Mouse (Mus musculus): Measurements from ENCODE around the gene U2af2. TPM values are rescaled to one million over a fixed set of nuclear protein-coding genes. Genes with fewer than 3 reads are reported as not detected.

Gene U2af2
- polyA plus RNA-seq, 1 experiment from 2014 or later: 138 TPM

DNA sequence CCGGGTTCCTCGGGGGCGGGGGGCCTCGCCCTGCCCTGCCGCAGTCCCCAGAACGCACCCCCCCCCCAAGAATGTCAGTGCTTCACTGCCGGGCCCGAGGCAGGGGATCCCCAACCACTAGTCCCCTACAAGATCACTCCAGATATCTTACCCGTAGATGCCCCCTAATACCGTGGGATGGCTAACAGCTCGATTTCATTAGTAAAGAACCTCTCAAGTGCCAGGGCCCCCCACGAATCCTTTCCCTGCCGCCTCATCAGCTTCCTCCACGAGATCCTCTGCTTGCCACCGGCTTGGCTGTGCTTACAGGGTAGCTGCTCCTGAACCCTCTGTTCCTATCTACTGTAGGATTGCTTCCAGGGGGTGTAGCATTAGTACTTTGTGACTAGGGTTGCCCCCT is 41.3 kb upstream of the U2af2 start:
- H3K27ac ChIP-seq: peak overlapping the region; percentile 92
- peaks cover 15% of the 10 kb centered on the region for H3K4me1 ChIP-seq
- peaks cover 38% of the 10 kb centered on the region for H3K36me3 ChIP-seq
- WGBS: under 1% methylated on average over 10 of the region's 15 CpGs
- H3K9ac ChIP-seq: peak overlapping the region; percentile 93
- peak overlapping the region; percentile 75 for H3K4me3 ChIP-seq
- H3K9me3 ChIP-seq (replicated peaks): no peaks in the 10 kb centered on the region
- H3K4me2 ChIP-seq (replicated peaks): peak overlapping the region; percentile 84
- ATAC-seq (ENCODE audit: low FRiP score): peak; percentile 61; the same call in 1 of the 2 replicates
- H3K27me3 ChIP-seq: no peaks in the 10 kb centered on the region

DNA sequence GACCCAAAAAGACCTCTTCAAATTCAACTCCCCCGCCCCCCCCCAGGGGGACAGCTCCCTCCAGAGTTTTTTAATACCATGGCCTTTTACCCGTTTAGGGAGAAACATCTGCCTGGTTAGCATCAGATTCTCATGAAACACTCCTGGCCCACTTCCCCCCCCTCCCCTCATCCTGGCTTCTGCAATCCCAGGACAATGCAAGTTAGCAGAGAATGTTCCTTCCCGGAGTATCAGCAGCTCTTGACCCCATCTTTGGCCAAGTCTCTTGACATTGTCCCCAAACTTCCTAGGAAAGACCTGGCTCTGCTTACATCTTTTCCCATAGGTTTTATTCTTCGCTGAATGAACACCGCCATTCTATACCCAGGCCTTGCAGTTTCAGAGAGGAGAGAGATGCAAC is 40.7 kb upstream of the U2af2 start:
- WGBS: 59% methylated on average over 5 of the region's 5 CpGs
- Histone ChIP-seq H3K27ac (peak overlapping the region; percentile 92; the same call in 1 of the 2 replicates), H3K9ac (peak overlapping the region; percentile 93), H3K9me3 (replicated peaks) (no peaks in the 10 kb centered on the region), H3K4me3 (peak overlapping the region; percentile 75), H3K4me2 (replicated peaks) (peak overlapping the region; percentile 84), H3K27me3 (no peaks in the 10 kb centered on the region), H3K4me1 (peaks cover 10% of the 10 kb centered on the region), H3K36me3 (peaks cover 44% of the 10 kb centered on the region)
- ATAC-seq (ENCODE audit: low FRiP score): no peak

DNA sequence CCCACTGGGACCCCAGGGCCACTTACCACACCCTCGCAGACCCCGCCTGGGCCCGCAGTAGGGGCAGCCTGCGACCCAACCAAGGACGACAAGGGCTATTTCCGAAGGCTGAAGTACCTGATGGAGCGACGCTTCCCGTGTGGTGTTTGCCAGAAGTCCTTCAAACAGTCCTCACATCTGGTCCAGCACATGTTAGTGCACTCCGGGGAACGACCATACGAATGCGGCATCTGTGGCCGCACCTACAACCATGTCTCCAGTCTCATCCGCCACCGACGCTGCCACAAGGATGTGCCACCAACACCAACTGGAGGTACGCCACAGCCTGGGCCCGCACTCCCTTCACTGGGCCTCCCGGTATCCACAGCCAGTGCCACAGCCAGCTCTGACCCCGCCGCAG is 32.4 kb upstream of the U2af2 start:
- H3K27ac ChIP-seq: no peak overlapping the region
- no peak overlapping the region for H3K9ac ChIP-seq
- peaks cover 85% of the 10 kb centered on the region for H3K36me3 ChIP-seq
- H3K4me2 ChIP-seq (replicated peaks): no peak overlapping the region
- no peaks in the 10 kb centered on the region for H3K4me1 ChIP-seq
- no peak overlapping the region for H3K4me3 ChIP-seq
- no peaks in the 10 kb centered on the region for H3K27me3 ChIP-seq
- peaks cover 35% of the 10 kb centered on the region for H3K9me3 ChIP-seq (replicated peaks)
- WGBS: 93% methylated on average over 22 of the region's 22 CpGs
- no peak for ATAC-seq (ENCODE audit: low FRiP score)

DNA sequence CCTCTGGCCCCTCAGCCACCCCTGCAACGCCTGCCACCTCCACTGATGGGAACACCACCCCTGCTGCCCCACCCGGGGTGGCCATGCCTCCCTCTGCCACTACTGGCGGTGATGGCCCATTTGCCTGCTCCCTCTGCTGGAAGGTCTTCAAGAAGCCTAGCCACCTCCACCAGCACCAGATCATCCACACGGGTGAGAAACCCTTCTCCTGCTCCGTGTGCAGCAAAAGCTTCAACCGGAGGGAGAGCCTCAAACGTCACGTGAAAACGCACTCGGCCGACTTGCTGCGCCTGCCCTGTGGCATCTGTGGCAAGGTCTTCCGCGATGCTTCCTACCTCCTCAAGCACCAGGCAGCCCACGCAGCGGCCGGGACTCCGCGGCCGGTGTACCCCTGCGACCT is 32.0 kb upstream of the U2af2 start:
- Histone ChIP-seq H3K9ac (no peak overlapping the region), H3K27me3 (no peaks in the 10 kb centered on the region), H3K4me1 (no peaks in the 10 kb centered on the region), H3K4me3 (no peak overlapping the region), H3K36me3 (peaks cover 85% of the 10 kb centered on the region), H3K4me2 (replicated peaks) (no peak overlapping the region), H3K27ac (no peak overlapping the region), H3K9me3 (replicated peaks) (peaks cover 35% of the 10 kb centered on the region)
- 91% methylated on average over 21 of the region's 21 CpGs for WGBS
- ATAC-seq (ENCODE audit: low FRiP score): no peak

DNA sequence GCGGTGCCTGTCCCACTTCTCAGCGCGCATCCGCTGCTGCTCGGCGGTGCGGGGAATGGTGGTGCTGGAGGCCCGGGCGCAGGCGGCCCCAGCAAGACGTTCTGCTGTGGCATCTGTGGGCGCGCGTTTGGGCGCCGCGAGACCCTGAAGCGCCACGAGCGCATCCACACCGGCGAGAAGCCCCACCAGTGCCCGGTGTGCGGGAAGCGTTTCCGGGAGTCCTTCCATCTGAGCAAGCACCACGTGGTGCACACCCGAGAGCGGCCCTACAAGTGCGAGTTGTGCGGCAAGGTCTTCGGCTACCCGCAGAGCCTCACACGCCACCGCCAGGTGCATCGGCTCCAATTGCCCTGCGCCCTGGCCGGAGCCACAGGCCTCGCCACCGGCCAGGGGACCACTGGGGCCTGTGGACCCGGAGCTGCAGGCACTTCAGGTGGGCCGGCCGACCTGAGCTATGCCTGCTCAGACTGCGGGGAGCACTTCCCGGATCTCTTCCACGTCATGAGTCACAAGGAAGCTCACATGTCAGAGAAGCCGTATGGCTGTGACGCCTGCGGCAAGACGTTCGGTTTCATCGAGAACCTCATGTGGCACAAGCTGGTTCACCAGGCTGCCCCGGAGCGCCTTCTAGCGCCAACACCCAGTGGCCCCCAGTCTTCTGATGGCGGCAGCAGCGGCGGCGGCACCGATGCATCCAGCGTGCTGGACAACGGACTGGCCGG is 31.2 kb upstream of the U2af2 start:
- no peaks in the 10 kb centered on the region for H3K4me1 ChIP-seq
- H3K27me3 ChIP-seq: no peaks in the 10 kb centered on the region
- H3K9ac ChIP-seq: no peak overlapping the region
- H3K4me3 ChIP-seq: no peak overlapping the region
- H3K9me3 ChIP-seq (replicated peaks): peaks cover 35% of the 10 kb centered on the region
- peaks cover 92% of the 10 kb centered on the region for H3K36me3 ChIP-seq
- ATAC-seq (ENCODE audit: low FRiP score): no peak
- H3K27ac ChIP-seq: no peak overlapping the region
- no peak overlapping the region for H3K4me2 ChIP-seq (replicated peaks)
- WGBS: 83% methylated on average over 63 of the region's 63 CpGs

DNA sequence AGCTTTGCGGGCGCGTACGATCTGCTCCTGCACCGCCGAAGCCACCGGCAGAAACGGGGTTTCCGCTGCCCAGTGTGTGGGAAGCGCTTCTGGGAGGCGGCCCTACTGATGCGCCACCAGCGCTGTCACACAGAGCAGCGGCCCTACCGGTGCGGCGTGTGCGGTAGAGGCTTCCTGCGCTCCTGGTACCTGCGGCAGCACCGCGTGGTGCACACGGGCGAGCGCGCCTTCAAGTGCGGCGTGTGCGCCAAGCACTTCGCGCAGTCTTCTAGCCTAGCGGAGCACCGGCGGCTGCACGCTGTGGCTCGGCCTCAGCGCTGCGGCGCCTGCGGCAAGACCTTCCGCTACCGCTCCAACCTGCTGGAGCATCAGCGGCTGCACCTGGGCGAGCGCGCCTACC is 30.4 kb upstream of the U2af2 start:
- H3K9ac ChIP-seq: no peak overlapping the region
- no peak overlapping the region for H3K4me2 ChIP-seq (replicated peaks)
- H3K4me1 ChIP-seq: no peaks in the 10 kb centered on the region
- ATAC-seq (ENCODE audit: low FRiP score): no peak
- no peak overlapping the region for H3K27ac ChIP-seq
- H3K27me3 ChIP-seq: no peaks in the 10 kb centered on the region
- H3K4me3 ChIP-seq: no peak overlapping the region
- WGBS: 79% methylated on average over 45 of the region's 46 CpGs
- H3K9me3 ChIP-seq (replicated peaks): peaks cover 35% of the 10 kb centered on the region
- peaks cover 90% of the 10 kb centered on the region for H3K36me3 ChIP-seq

DNA sequence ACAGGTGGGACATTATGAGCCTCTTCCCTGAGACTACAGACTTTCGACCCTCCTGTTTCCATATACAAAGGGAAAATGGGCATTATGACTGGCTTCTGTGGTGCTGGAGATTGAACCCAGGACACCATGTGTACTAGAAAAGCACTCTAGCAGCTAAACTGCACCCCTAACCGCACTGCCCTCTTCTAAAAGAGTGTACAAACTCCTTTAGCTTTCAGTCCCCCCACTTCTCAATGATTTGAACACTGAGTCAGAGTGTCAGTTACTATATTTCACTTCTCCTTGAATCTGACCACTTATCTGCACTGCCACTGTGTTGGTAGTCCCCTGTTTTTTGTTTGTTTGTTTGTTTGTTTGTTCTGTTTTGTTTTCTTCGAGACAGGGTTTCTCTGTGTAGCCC is 28.1 kb upstream of the U2af2 start, which contains the start of gene 4632433K11Rik:
Gene 4632433K11Rik (plus strand): TSS at position 301 of the 400 bp plus-strand sequence.
- H3K9ac ChIP-seq: no peak within 1 kb of the TSS
- H3K9me3 ChIP-seq (replicated peaks): peaks cover 34% of the 10 kb centered on the region
- no peak within 1 kb of the TSS for H3K4me2 ChIP-seq (replicated peaks)
- WGBS: 87% methylated on average over 3 of the region's 3 CpGs
- no peak within 1 kb of the TSS for H3K27ac ChIP-seq
- 0 out of 2 replicates have a peak, but pooled peaks cover 4% of the 10 kb centered on the region for H3K4me1 ChIP-seq
- H3K4me3 ChIP-seq: no peak within 1 kb of the TSS
- no peak for ATAC-seq (ENCODE audit: low FRiP score)
- no peaks in the 10 kb centered on the region for H3K27me3 ChIP-seq
- H3K36me3 ChIP-seq: peaks cover 73% of the 10 kb centered on the region

DNA sequence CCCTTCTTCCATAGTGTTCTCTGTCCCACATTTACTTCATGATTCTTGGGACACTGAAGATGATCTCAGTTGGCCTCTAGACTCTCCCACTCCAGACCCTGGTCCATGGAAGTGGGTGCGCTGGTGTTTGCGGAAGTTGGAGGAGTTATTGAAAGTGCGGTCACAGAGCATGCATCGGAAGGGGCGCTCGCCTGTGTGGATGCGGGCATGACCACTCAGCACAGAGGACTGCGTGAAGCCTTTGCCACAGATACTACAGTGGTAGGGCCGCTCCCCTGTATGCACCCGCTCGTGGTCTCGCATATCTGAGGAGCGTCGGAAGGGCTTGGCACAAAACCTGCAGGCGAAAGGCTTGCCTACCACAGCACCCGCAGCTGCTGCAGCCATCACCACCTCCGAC is 26.3 kb upstream of the U2af2 start:
- peaks cover 17% of the 10 kb centered on the region for H3K9me3 ChIP-seq (replicated peaks)
- H3K9ac ChIP-seq: no peak overlapping the region
- H3K36me3 ChIP-seq: peaks cover 55% of the 10 kb centered on the region
- no peak overlapping the region for H3K4me2 ChIP-seq (replicated peaks)
- 95% methylated on average over 17 of the region's 17 CpGs for WGBS
- no peak for ATAC-seq (ENCODE audit: low FRiP score)
- H3K4me1 ChIP-seq: peaks cover 12% of the 10 kb centered on the region; the same call in 1 of the 2 replicates
- no peaks in the 10 kb centered on the region for H3K27me3 ChIP-seq
- no peak overlapping the region for H3K27ac ChIP-seq
- no peak overlapping the region for H3K4me3 ChIP-seq

DNA sequence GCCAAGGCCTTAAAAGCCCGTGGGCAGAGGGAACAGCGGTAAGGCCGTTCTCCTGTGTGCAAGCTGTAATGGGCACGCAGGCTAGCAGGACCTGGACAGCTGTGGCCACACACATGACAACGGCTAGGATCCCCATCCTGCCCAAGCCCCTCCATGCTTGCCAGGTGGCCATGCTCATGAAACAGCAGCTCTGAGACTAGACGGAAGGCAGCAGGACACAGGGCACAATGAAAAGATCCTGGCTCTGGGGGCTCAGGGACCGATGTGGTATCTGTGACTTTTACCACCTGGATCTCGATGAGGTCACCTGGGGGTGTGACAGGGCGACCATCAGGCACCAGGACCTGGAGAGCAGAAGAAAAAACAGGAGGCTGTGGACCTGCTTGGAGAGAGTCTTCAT is 25.8 kb upstream of the U2af2 start:
- peaks cover 12% of the 10 kb centered on the region; the same call in 1 of the 2 replicates for H3K4me1 ChIP-seq
- H3K9me3 ChIP-seq (replicated peaks): peaks cover 12% of the 10 kb centered on the region
- H3K4me2 ChIP-seq (replicated peaks): no peak overlapping the region
- WGBS: 90% methylated on average over 9 of the region's 9 CpGs
- H3K27me3 ChIP-seq: no peaks in the 10 kb centered on the region
- H3K36me3 ChIP-seq: peaks cover 50% of the 10 kb centered on the region
- H3K27ac ChIP-seq: no peak overlapping the region
- no peak for ATAC-seq (ENCODE audit: low FRiP score)
- H3K9ac ChIP-seq: no peak overlapping the region
- no peak overlapping the region for H3K4me3 ChIP-seq

DNA sequence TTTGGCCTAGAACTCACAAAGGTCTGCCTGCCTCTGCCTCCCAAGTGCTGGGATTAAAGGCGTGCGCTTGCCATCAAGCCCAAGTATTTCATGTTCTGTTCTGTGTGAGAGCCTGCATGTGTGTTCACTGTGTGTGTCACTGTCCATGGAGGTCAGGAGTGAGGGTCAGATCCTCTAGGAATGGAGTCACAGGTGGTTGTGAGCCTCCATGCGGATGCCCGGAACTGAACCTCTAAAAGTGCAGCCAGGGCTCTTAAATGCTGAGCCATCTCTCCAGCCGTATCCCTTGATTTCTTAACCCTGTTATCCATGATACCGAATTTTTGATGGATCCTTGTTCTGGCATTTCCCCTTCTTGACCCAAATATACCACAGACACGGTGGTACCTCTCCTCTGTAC is 24.9 kb upstream of the U2af2 start:
- peaks cover 12% of the 10 kb centered on the region; the same call in 1 of the 2 replicates for H3K4me1 ChIP-seq
- H3K9ac ChIP-seq: no peak overlapping the region
- peaks cover 3% of the 10 kb centered on the region; the same call in 1 of the 2 replicates for H3K9me3 ChIP-seq (replicated peaks)
- H3K4me2 ChIP-seq (replicated peaks): no peak overlapping the region
- H3K27me3 ChIP-seq: no peaks in the 10 kb centered on the region
- no peak overlapping the region for H3K4me3 ChIP-seq
- 93% methylated on average over 7 of the region's 7 CpGs for WGBS
- no peak overlapping the region; the same call in 1 of the 2 replicates for H3K27ac ChIP-seq
- no peak for ATAC-seq (ENCODE audit: low FRiP score)
- peaks cover 41% of the 10 kb centered on the region for H3K36me3 ChIP-seq

DNA sequence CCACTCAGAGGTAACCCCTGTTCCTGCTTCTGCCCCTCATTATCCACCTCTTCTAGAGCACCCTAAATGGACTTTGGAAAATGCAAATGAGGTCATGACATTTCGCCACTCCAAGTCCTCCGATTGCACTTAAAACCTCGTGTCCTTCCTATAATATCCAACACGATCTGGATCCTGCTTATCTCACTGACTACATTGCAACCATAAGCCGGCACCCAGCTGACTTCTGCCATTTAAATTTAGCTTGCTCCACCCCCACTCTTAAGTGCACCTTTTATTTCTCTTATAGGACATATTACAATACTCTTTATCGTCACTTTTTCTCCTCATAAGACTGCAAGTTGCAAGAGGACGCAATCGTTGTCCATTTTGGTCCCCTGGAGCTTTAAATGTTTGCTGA is 24.5 kb upstream of the U2af2 start:
- WGBS: 89% methylated on average over 8 of the region's 8 CpGs
- Histone ChIP-seq H3K27ac (0 out of 2 replicates have a peak overlapping the region, but pooled peaks have one; percentile 98), H3K4me2 (replicated peaks) (peak overlapping the region; percentile 54)

DNA sequence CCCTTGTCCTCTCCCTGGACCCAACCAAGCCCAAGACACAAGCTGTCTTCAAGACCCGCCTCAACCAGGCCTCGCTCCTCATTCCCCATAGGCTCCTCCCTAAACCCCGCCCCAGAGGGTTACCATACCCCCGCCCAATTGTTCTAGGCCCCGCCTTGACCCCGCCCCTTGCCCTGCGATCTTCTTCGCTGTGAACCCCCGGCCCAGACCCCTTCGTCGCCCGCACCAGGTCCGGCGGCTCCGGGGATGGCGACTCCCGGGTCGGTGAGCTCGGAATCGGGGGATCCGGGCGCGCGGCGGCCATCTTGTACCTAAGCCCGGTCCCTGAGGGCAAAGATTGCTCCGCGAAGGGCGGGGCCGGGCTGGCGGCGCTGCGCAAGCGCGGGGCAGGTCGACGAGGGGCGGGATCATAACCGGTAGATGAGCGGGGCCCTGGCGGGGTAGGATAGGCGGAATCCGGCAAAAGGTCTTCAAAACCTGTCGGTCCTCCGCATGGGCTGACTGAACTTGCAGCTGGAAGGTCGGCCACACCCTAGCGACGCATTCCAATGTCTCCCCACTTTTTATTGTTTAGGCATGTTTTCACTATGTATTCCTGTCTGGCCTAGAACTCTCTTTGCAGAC is 23.7 kb upstream of the U2af2 start, which contains the start of gene Zfp784:
Gene Zfp784 (minus strand): TSS at position 338 of the 624 bp plus-strand sequence.
- Histone ChIP-seq H3K4me2 (replicated peaks) (peak within 1 kb of the TSS; percentile 54), H3K36me3 (peaks cover 29% of the 10 kb centered on the region), H3K4me3 (peak within 1 kb of the TSS; percentile 66), H3K9me3 (replicated peaks) (no peaks in the 10 kb centered on the region), H3K4me1 (peaks cover 12% of the 10 kb centered on the region; the same call in 1 of the 2 replicates), H3K9ac (peak within 1 kb of the TSS; percentile 73), H3K27me3 (no peaks in the 10 kb centered on the region), H3K27ac (peak within 1 kb of the TSS; percentile 98)
- WGBS: under 1% methylated on average over 48 of the region's 48 CpGs
- ATAC-seq (ENCODE audit: low FRiP score): peak; percentile 97

More for the DNA sequence above, 24.5 kb upstream of the U2af2 start:
- no peak overlapping the region for H3K9ac ChIP-seq
- no peaks in the 10 kb centered on the region for H3K27me3 ChIP-seq
- peaks cover 12% of the 10 kb centered on the region; the same call in 1 of the 2 replicates for H3K4me1 ChIP-seq
- no peak for ATAC-seq (ENCODE audit: low FRiP score)
- H3K36me3 ChIP-seq: peaks cover 37% of the 10 kb centered on the region
- peak overlapping the region; percentile 66 for H3K4me3 ChIP-seq
- H3K9me3 ChIP-seq (replicated peaks): no peaks in the 10 kb centered on the region

Data from hindbrain, embryonic 12.5 days (tissue).